Mouse (Mus musculus): ENCODE results near the gene Ms4a1. TPM values are rescaled to one million over a fixed set of nuclear protein-coding genes. Genes with fewer than 3 reads are reported as not detected.
A peak's percentile ranks its signal among the peaks of the same experiment; 100 is the strongest.
"Not testable (repeated sequence)": the region's sequence is repeated elsewhere in the genome, so short reads cannot be mapped to it uniquely, and the experiment has no call there.

The Ms4a1 gene
- polyA plus RNA-seq (2016; fragmentation: Nextera tagmentation; extraction: Ambion mirVana): not detected in 2 replicates

DNA sequence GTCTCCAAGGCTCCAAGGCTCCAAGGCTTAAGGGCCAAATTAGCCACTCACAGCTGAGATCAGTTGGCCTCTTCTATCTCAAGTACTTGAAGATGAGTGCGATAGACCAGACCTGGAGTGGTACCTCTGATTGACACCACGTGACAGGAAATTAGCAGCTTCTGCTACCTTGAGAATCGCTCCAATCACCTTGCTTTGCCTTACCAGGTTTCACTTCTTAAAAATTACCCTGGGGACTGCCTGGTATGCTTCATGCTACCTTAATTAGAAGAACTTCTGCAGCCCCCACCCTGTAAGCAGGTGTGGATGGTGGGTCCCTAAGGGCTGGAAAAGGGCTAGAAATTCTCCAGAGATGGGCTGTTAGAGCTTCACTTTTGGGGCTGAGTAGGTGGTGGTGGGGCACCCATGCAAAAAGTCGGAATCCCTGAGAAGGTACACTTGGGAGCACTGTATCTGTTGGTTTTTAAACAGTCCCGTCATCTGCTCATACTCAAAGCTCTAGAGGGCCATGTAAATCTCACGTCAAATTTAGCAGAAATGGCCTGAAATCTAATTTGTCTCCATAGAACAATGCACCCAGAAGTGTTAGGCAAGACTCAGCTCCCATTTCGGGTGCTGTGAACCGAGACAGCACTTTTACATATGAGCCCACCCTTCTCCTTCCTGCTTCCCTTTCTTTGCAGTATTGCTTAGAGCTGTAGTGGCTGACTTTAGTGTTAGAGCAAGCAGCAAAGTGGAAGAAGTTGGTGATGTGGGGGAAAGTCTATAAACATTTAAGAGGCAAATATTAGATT lies at the start of gene Ms4a1:
Ms4a1 (minus strand) TSS at position 190 of the 794 bp plus-strand sequence.
- Histone ChIP-seq H3K9me3 (no peaks in the 10 kb centered on the region), H3K36me3 (replicated peaks) (no peaks in the 10 kb centered on the region), H3K27me3 (replicated peaks; ENCODE audit: low read depth, poor library complexity, severe bottlenecking) (no peaks in the 10 kb centered on the region), H3K4me1 (no peaks in the 10 kb centered on the region), H3K27ac (replicated peaks) (no peak within 1 kb of the TSS), H3K4me3 (no peak within 1 kb of the TSS)
- DNase-seq (ENCODE audit: low spot score): no peak
- 87% methylated on average over 8 of the region's 8 CpGs for whole genome bisulfite sequencing

DNA sequence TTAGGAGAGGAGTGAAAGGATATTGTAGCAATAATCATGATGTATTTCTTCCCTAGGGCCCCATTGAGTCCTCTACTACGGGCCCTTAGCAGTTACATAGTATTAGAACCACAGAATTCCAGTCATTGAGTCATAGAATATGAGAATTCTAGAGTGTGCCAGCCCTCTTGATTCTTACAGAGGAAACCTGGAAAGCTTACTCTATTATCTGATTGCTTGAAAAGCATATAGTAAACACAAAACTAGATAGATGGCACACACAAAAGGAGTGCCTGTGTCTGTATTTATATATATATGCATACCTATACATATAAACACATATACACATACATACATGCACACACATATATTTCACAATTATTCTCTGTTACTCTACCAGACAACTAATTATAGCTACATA lies 48.3 kb upstream of the Ms4a1 start, which contains the start of gene Ms4a14:
Ms4a14 (minus strand) TSS at position 101 of the 400 bp plus-strand sequence.
- H3K27me3 ChIP-seq (replicated peaks; ENCODE audit: low read depth, poor library complexity, severe bottlenecking): no peaks in the 10 kb centered on the region
- H3K27ac ChIP-seq (replicated peaks): no peak within 1 kb of the TSS
- H3K4me3 ChIP-seq: no peak within 1 kb of the TSS
- DNase-seq (ENCODE audit: low spot score): no peak
- WGBS: 78% methylated on average over 1 of the region's 1 CpGs
- no peaks in the 10 kb centered on the region for H3K36me3 ChIP-seq (replicated peaks)
- H3K9me3 ChIP-seq: no peaks in the 10 kb centered on the region
- H3K4me1 ChIP-seq: no peaks in the 10 kb centered on the region

DNA sequence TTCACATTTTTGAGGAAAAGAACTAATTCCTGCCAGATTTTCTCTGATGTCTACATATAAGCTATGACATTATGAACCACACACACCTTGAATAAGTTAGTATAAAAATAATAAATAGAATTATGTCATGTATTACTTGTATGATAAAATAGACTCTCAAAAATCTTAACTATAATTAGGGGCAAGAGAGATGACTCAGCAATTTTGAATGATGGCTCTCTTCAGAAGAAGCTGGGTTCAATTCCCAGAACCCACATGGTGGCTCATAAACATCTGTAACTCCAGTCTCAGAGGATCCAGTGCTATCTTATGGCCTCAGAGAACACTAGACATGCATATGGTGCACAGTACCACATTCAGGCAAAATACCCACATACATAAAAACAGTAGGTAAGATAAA lies 42.8 kb upstream of the Ms4a1 start:
- H3K27me3 ChIP-seq (replicated peaks; ENCODE audit: low read depth, poor library complexity, severe bottlenecking): no peaks in the 10 kb centered on the region
- no peak overlapping the region for H3K4me3 ChIP-seq
- H3K27ac ChIP-seq (replicated peaks): no peak overlapping the region
- no peaks in the 10 kb centered on the region for H3K4me1 ChIP-seq
- H3K9me3 ChIP-seq: no peaks in the 10 kb centered on the region
- DNase-seq (ENCODE audit: low spot score): no peak
- no peaks in the 10 kb centered on the region for H3K36me3 ChIP-seq (replicated peaks)

DNA sequence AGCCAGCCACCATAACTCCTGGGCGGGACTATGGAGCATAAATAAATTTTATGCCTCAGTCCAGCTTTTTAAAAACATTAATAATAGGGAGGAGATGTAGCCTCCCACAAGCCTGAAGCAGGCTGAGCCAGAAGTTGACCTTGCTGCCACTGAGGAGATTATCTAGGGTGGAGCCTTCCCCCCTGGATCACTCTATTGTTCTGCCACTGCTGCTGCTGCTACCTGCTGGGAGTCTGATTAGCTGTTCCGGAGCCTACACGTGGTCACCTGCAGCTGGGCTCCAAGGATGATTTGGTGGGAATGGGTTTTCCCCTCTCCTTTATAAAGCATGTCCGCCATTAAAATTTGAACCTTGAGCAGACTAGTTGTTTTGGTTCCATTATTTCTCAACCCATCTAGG lies 33.5 kb upstream of the Ms4a1 start:
- H3K4me3 ChIP-seq; H3K27ac ChIP-seq (replicated peaks); H3K27me3 ChIP-seq (replicated peaks; ENCODE audit: low read depth, poor library complexity, severe bottlenecking); H3K36me3 ChIP-seq (replicated peaks); H3K9me3 ChIP-seq; H3K4me1 ChIP-seq; DNase-seq (ENCODE audit: low spot score): not testable (repeated sequence)
- 37% methylated on average over 4 of the region's 4 CpGs for WGBS

DNA sequence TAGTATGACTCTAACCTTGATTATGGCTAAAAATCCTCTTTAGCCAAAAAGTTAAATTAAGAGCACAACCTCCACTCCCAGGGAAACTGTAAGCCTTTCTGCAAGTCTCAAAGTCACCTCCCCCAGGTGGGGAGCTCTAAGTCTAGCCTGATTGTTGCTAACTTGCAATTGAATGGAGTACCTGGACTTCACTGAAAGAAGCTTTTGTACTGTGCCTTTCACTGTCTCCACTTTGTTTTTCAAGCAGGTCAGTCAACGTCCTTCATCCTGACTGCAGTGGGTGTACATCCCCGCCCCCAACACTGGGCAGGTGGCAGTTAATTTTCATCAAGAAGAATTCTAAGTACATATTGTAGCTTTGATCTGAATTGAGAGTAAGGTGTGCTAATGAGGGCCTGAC lies 32.9 kb upstream of the Ms4a1 start:
- no peaks in the 10 kb centered on the region for H3K4me1 ChIP-seq
- H3K4me3 ChIP-seq: no peak overlapping the region
- 38% methylated on average over 2 of the region's 2 CpGs for WGBS
- H3K9me3 ChIP-seq: no peaks in the 10 kb centered on the region
- no peak for DNase-seq (ENCODE audit: low spot score)
- H3K36me3 ChIP-seq (replicated peaks): no peaks in the 10 kb centered on the region
- H3K27ac ChIP-seq (replicated peaks): no peak overlapping the region
- H3K27me3 ChIP-seq (replicated peaks; ENCODE audit: low read depth, poor library complexity, severe bottlenecking): no peaks in the 10 kb centered on the region

DNA sequence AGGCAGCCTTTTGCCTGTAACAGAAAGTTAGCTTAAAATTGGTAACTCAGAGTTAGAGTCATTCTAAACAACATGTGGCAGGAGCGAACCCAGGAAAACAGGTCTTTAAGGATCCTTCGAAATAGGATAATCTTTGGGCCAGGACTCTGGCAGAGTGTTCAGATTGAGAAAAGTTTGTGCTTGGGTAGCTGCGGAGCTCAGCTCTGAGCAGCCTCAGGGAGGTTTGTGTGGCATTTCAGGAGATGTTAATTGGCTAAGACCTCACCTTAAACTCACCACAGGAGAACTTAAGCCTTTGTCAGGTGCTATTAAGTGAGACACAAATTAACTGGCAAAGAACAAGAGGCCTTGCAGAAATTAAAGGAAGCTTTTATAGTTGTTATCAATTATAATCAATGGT lies 27.6 kb upstream of the Ms4a1 start:
- not testable (repeated sequence) for H3K4me1 ChIP-seq; H3K27ac ChIP-seq (replicated peaks); H3K9me3 ChIP-seq; H3K36me3 ChIP-seq (replicated peaks); H3K27me3 ChIP-seq (replicated peaks; ENCODE audit: low read depth, poor library complexity, severe bottlenecking)
- H3K4me3 ChIP-seq: peak overlapping the region; percentile 53
- WGBS: 7% methylated on average over 3 of the region's 3 CpGs
- DNase-seq (ENCODE audit: low spot score): peak; percentile 13

DNA sequence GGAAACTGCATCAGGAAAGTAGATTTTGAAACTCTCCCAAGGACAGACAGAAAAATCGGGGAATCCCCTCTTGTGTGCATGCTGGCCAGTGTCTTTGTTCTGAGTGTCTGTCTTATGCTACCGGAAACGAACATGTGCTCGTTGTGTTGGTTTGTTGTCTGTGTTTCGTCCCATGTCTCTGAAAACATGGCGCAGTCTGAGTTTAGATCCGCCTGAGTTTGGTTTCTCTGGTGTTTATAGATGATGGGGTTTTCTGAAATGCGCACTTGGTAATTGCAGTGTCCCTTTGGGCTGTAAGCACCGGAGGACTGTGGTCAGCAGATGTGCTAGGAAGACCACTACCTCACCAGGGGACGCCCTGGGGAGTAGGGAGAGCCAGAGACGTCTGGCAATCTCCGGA lies 26.9 kb upstream of the Ms4a1 start:
- Histone ChIP-seq H3K9me3 (no peaks in the 10 kb centered on the region), H3K36me3 (replicated peaks) (no peaks in the 10 kb centered on the region), H3K27me3 (replicated peaks; ENCODE audit: low read depth, poor library complexity, severe bottlenecking) (no peaks in the 10 kb centered on the region), H3K4me3 (peak overlapping the region; percentile 53), H3K27ac (replicated peaks) (peak overlapping the region; percentile 79), H3K4me1 (no peaks in the 10 kb centered on the region)
- 10% methylated on average over 12 of the region's 12 CpGs for WGBS
- DNase-seq (ENCODE audit: low spot score): peak; percentile 44

DNA sequence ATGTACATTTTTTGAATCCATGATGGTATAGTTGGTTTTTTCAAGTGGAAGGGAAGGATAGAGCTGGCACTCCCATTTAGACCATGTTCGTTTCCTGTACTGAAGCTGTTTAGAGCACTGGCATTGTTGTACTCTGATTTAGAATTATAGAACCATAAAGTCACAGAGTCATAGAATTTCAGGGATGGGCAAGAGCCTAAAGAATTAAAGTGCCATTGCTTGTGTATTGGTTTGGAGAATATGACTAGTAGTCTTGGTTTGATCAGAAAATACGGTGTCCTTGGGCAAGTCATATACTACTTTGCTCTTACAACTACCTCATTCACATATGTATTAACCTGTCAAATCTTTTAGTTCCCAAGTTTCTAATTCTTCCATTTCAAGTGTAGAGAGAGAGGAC lies 17.7 kb upstream of the Ms4a1 start, which contains the start of gene Ms4a5:
Ms4a5 (minus strand) TSS at position 101 of the 400 bp plus-strand sequence.
- no peaks in the 10 kb centered on the region for H3K36me3 ChIP-seq (replicated peaks)
- no peaks in the 10 kb centered on the region for H3K27me3 ChIP-seq (replicated peaks; ENCODE audit: low read depth, poor library complexity, severe bottlenecking)
- no peaks in the 10 kb centered on the region for H3K4me1 ChIP-seq
- H3K9me3 ChIP-seq: no peaks in the 10 kb centered on the region
- no peak within 1 kb of the TSS for H3K27ac ChIP-seq (replicated peaks)
- no peak within 1 kb of the TSS for H3K4me3 ChIP-seq
- 93% methylated on average over 2 of the region's 2 CpGs for WGBS
- DNase-seq (ENCODE audit: low spot score): no peak

DNA sequence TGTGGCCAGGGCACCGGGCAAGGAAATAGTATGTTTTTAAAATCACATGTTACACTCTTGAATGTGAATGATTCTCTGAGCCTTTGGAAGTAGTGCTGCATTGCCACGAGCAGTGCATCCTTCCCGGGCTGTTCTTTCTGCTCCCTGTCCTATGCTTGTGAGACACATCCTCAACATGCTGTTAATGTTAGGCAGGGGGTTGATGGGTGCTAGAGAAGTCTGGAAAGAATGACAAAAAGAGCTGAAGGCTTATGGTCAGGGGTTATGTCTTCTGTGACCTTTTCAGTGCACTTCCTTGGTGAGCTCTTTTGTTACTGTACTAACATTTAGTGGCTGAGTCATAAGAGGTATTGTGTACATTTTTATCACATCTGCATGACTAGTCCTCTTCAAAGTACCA lies 14.2 kb upstream of the Ms4a1 start:
- no peaks in the 10 kb centered on the region for H3K27me3 ChIP-seq (replicated peaks; ENCODE audit: low read depth, poor library complexity, severe bottlenecking)
- H3K4me1 ChIP-seq: no peaks in the 10 kb centered on the region
- no peaks in the 10 kb centered on the region for H3K36me3 ChIP-seq (replicated peaks)
- H3K4me3 ChIP-seq: no peak overlapping the region
- 83% methylated on average over 3 of the region's 3 CpGs for WGBS
- H3K27ac ChIP-seq (replicated peaks): no peak overlapping the region
- no peak for DNase-seq (ENCODE audit: low spot score)
- H3K9me3 ChIP-seq: no peaks in the 10 kb centered on the region

DNA sequence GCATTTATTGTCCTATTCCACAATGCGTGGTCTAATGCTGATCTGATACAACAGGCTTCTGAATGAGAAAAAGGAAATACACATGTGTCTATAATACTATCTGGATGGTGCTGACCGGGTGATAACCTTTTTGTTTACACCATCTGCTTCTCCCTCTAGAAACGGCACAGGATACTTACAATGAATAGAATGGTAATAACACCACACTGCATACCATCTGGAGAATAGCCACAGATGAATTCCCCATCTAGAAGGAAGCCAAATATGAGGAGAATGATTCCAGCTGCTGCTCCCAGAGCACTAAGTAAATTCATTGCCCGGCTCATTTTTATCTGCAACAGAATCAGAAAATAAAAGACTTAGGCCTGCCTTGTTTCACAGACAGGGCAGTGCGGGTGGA lies 10.4 kb upstream of the Ms4a1 start:
- H3K4me1 ChIP-seq: no peaks in the 10 kb centered on the region
- no peak for DNase-seq (ENCODE audit: low spot score)
- 75% methylated on average over 5 of the region's 5 CpGs for WGBS
- H3K27ac ChIP-seq (replicated peaks): no peak overlapping the region
- no peaks in the 10 kb centered on the region for H3K36me3 ChIP-seq (replicated peaks)
- H3K27me3 ChIP-seq (replicated peaks; ENCODE audit: low read depth, poor library complexity, severe bottlenecking): no peaks in the 10 kb centered on the region
- H3K4me3 ChIP-seq: no peak overlapping the region
- H3K9me3 ChIP-seq: no peaks in the 10 kb centered on the region

DNA sequence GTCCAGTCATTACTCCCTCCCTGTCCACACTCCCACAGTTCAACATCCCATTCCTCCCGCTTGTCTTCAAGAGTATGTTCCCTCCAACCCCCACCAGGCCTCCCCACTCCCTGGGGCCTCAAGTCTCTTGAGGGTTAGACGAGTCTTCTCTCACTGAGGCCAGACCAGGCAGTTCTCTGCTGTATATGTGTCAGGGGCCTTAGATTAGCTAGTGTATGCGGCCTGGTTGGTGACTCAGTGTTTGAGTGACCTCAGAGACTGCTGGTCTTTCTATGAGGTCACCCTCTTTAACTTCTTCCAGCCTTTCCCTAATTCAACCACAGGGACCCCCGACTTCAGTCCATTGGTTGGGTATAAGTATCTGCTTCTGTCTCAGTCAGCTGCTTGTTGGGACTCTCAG lies 915 bp upstream of the Ms4a1 start:
- Histone ChIP-seq H3K4me3 (no peak overlapping the region), H3K36me3 (replicated peaks) (no peaks in the 10 kb centered on the region), H3K27me3 (replicated peaks; ENCODE audit: low read depth, poor library complexity, severe bottlenecking) (no peaks in the 10 kb centered on the region), H3K4me1 (no peaks in the 10 kb centered on the region), H3K9me3 (no peaks in the 10 kb centered on the region), H3K27ac (replicated peaks) (no peak overlapping the region)
- DNase-seq (ENCODE audit: low spot score): no peak
- 87% methylated on average over 4 of the region's 4 CpGs for WGBS

DNA sequence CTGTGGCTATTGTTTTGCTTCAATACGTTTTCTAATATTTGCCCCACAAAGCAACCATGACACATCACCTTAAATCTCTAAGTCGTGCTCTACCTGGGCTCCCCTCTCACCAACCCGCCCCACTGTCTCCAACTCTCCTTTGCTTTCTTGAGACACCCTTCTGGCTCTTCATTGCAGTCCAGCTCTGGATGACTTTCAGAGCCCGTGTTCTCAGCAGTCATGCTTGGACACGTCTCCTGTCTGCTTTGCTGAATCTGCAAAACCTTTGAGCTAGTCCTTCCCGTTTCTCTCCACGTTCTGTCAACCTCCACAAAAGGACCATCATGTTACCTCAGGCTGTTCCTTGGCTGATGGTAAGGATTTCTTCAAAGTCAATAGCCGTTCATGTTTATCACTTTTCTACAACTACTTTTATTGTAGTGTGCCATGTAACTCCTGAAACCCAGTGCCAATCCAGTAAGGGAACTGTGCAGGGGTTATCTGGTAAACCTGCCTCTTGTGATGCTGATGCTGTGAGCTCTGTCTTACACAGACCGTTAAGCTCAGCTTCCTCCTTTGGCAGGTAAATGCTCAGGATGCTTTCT lies 1.3 kb downstream of the Ms4a1 start:
- WGBS: 84% methylated on average over 9 of the region's 9 CpGs
- Histone ChIP-seq H3K27me3 (replicated peaks; ENCODE audit: low read depth, poor library complexity, severe bottlenecking) (no peaks in the 10 kb centered on the region), H3K4me1 (no peaks in the 10 kb centered on the region), H3K4me3 (no peak overlapping the region), H3K27ac (replicated peaks) (no peak overlapping the region), H3K9me3 (no peaks in the 10 kb centered on the region), H3K36me3 (replicated peaks) (no peaks in the 10 kb centered on the region)
- DNase-seq (ENCODE audit: low spot score): no peak

DNA sequence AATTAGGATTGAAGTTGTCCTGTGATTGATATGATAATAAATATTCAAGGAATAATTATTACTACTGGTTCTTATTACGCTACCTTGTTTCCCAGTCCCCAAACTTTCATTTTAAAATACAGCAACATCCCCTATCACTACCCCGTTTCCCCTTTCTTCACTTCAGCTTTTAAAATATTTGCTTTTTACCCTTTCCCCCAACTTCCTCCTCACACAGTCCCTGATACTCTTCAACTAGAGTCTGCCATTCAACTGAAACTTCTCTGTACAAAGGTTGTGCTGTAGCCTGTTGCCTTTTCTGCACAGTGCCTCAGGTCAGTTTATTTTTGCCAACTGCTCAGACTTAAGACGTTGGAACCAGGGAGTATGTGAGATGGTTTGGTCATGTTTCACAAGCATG lies 2.5 kb downstream of the Ms4a1 start:
- no peak overlapping the region for H3K27ac ChIP-seq (replicated peaks)
- no peak overlapping the region for H3K4me3 ChIP-seq
- no peaks in the 10 kb centered on the region for H3K27me3 ChIP-seq (replicated peaks; ENCODE audit: low read depth, poor library complexity, severe bottlenecking)
- H3K36me3 ChIP-seq (replicated peaks): no peaks in the 10 kb centered on the region
- no peak for DNase-seq (ENCODE audit: low spot score)
- WGBS: 81% methylated on average over 3 of the region's 3 CpGs
- no peaks in the 10 kb centered on the region for H3K4me1 ChIP-seq
- no peaks in the 10 kb centered on the region for H3K9me3 ChIP-seq

All from embryonic facial prominence, embryonic 10.5 days (tissue).